ENCODE assay signal across 26 mouse cellular contexts in genomic region chr14:118531539-118531938, GRCm38 (mm10).
"Had no signal": no experiment of that assay in that cellular context is flagged by ENCODE, and none has a peak within 500 bp of the region (broad histone marks: within the 10 kb centered on the region; RNA-seq: fewer than 3 reads in every experiment).

No protein-coding gene starts in this region.

- ATAC-seq: forebrain, embryonic 16.5 days; hindbrain, embryonic 16.5 days; inflammation-experienced regulatory T-cells, adult 6 months; intestine, embryonic 15.5 days; intestine, postnatal 0 days had no signal

- H3K4me3 ChIP-seq: gastrocnemius, adult 2 months; heart, embryonic 10.5 days; heart, embryonic 12.5 days; hindbrain, embryonic 10.5 days; hindbrain, embryonic 12.5 days; intestine, embryonic 15.5 days; layer of hippocampus, adult 2 months; limb, embryonic 13.5 days; limb, embryonic 15.5 days had no signal

- H3K27ac ChIP-seq: gastrocnemius, adult 2 months; heart, embryonic 10.5 days; hindbrain, embryonic 10.5 days; hindbrain, embryonic 12.5 days; hindbrain, embryonic 14.5 days; intestine, embryonic 15.5 days; layer of hippocampus, adult 2 months; limb, embryonic 13.5 days; limb, embryonic 15.5 days had no signal

- H3K27me3 ChIP-seq: heart, embryonic 12.5 days; hindbrain, embryonic 12.5 days; intestine, embryonic 15.5 days; limb, embryonic 15.5 days had no signal

- H3K9me3 ChIP-seq: heart, embryonic 10.5 days; heart, embryonic 12.5 days; hindbrain, embryonic 10.5 days; hindbrain, embryonic 12.5 days; intestine, embryonic 15.5 days; limb, embryonic 13.5 days; limb, embryonic 15.5 days had no signal

- H3K36me3 ChIP-seq: heart, embryonic 10.5 days; heart, embryonic 12.5 days; hindbrain, embryonic 10.5 days; hindbrain, embryonic 12.5 days; intestine, embryonic 15.5 days; limb, embryonic 13.5 days; limb, embryonic 15.5 days had no signal

- H3K4me2 ChIP-seq: heart, embryonic 12.5 days; hindbrain, embryonic 12.5 days; hindbrain, embryonic 14.5 days; intestine, embryonic 15.5 days; limb, embryonic 13.5 days; limb, embryonic 15.5 days had no signal

- H3K9ac ChIP-seq: heart, embryonic 12.5 days; hindbrain, embryonic 12.5 days; hindbrain, embryonic 14.5 days; intestine, embryonic 15.5 days; limb, embryonic 13.5 days; limb, embryonic 15.5 days had no signal

- H3K4me1 ChIP-seq: heart, embryonic 10.5 days; heart, embryonic 12.5 days; hindbrain, embryonic 10.5 days; hindbrain, embryonic 12.5 days; limb, embryonic 15.5 days had no signal

- DNase-seq: gastrocnemius, adult 2 months; gastrocnemius, postnatal 10 days; gastrocnemius, postnatal 25 days; heart, adult 18-20 months; heart, postnatal 10 days; heart, postnatal 4 days; kidney, adult 18-20 months; kidney, adult 8-10 months; kidney, postnatal 25 days; kidney, postnatal 4 days; layer of hippocampus, adult 9-11 months; layer of hippocampus, postnatal 36 days; left cerebral cortex, postnatal 4 days had no signal
